Mouse (Mus musculus): ENCODE measurements around the gene 4933424G06Rik. TPM values are rescaled to one million over a fixed set of nuclear protein-coding genes. Genes with fewer than 3 reads are reported as not detected.

4933424G06Rik gene
- polyA plus RNA-seq, 1 experiment from 2014 or later, result not detected

DNA sequence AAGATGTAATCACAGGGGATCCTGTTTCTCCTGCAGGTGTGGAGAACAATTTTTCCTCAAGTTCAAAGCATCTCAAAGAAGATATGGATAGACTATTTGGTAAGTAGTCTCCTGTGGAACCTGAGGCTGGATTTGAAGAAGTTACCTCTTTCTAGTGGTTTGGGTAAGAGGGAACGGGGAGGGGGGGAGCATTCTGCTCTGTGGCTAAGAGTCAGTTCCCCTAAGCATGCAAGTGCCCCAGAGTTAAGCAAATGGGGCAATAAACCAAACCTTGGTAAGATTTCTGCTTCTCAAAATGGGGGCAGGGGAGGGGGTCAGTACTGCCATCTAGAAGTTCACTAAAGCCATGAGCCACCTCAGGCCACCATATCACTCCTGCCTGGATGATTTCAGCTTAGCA lies 8.8 kb downstream of the 4933424G06Rik start:
- Histone ChIP-seq H3K9ac (replicated peaks; ENCODE audit: low read depth, low read length) (no peak overlapping the region), H3K27ac (ENCODE audit: low read length) (no peak overlapping the region), H3K4me3 (ENCODE audit: low read depth, low read length) (no peak overlapping the region), H3K9me3 (ENCODE audit: control insufficient read depth, low read depth, low read length) (no peaks in the 10 kb centered on the region), H3K4me2 (replicated peaks; ENCODE audit: low read depth, low read length) (no peak overlapping the region), H3K27me3 (ENCODE audit: control insufficient read depth, insufficient read depth, low read length) (no peaks in the 10 kb centered on the region), H3K36me3 (ENCODE audit: control insufficient read depth, insufficient read depth, low read length) (no peaks in the 10 kb centered on the region), H3K4me1 (ENCODE audit: control insufficient read depth, insufficient read depth, low read length) (0 out of 2 replicates have a peak, but pooled peaks cover 3% of the 10 kb centered on the region)
- 79% methylated on average over 1 of the region's 1 CpGs for WGBS
- ATAC-seq (ENCODE audit: insufficient number of reproducible peaks, insufficient read depth, low FRiP score, low read depth), result no peak

DNA sequence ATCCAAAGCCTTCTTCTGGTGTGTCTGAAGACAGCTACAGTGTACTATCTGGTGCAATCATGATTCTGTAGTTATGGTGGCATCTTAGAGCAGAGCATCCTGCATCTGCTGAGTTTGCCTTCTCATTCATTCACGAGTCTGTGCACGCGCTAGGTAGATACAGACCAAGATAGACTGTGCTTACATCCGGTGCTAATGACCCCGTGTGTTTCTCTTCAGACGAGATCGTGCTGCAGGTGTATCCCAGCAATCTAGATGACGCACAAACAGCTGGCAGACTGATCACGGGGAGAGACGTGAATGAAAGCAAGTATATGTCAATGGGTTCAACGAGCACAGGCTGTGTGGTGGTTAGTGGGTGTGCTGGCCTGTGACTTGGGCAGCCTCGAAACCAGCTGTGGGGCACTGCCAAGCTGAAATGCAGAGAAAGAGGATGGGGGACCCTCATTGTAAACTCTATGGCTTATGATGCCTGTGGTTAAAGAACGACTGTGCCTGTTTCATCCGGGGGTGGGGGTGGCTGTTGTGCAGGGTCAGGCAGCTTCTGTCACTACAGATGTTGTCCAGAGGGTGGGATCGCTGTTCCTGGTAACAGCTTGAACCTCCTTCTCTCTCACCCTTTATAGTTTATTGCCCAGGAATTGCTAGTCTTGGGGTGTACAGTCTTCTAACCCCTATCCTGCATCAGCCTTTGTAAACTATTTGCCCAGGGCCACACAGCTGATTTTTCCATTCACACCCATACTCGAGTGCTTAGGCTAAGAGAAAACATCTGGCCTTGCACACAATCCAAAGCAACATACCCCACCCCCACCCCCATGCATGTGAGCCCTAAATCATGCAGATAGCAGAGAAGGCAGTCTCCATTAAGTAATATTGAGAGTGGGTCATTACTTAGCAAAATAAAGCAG lies 13.5 kb downstream of the 4933424G06Rik start:
- H3K4me1 ChIP-seq (ENCODE audit: control insufficient read depth, insufficient read depth, low read length), result 0 out of 2 replicates have a peak, but pooled peaks cover 5% of the 10 kb centered on the region
- H3K9ac ChIP-seq (replicated peaks; ENCODE audit: low read depth, low read length), result no peak overlapping the region
- no peak overlapping the region for H3K4me3 ChIP-seq (ENCODE audit: low read depth, low read length)
- no peaks in the 10 kb centered on the region for H3K27me3 ChIP-seq (ENCODE audit: control insufficient read depth, insufficient read depth, low read length)
- H3K9me3 ChIP-seq (ENCODE audit: control insufficient read depth, low read depth, low read length), result no peaks in the 10 kb centered on the region
- no peaks in the 10 kb centered on the region for H3K36me3 ChIP-seq (ENCODE audit: control insufficient read depth, insufficient read depth, low read length)
- no peak for ATAC-seq (ENCODE audit: insufficient number of reproducible peaks, insufficient read depth, low FRiP score, low read depth)
- 60% methylated on average over 16 of the region's 16 CpGs for WGBS
- no peak overlapping the region for H3K27ac ChIP-seq (ENCODE audit: low read length)
- H3K4me2 ChIP-seq (replicated peaks; ENCODE audit: low read depth, low read length), result no peak overlapping the region

- ATAC-seq (ENCODE audit: insufficient number of reproducible peaks, insufficient read depth, low FRiP score, low read depth), result no peak
- no peak overlapping the region for H3K9ac ChIP-seq (replicated peaks; ENCODE audit: low read depth, low read length)
- no peaks in the 10 kb centered on the region for H3K36me3 ChIP-seq (ENCODE audit: control insufficient read depth, insufficient read depth, low read length)
- H3K27ac ChIP-seq (ENCODE audit: low read length), result no peak overlapping the region
- H3K9me3 ChIP-seq (ENCODE audit: control insufficient read depth, low read depth, low read length), result no peaks in the 10 kb centered on the region
- no peak overlapping the region for H3K4me2 ChIP-seq (replicated peaks; ENCODE audit: low read depth, low read length)
- 69% methylated on average over 4 of the region's 4 CpGs for WGBS
- no peak overlapping the region for H3K4me3 ChIP-seq (ENCODE audit: low read depth, low read length)
- H3K4me1 ChIP-seq (ENCODE audit: control insufficient read depth, insufficient read depth, low read length), result 0 out of 2 replicates have a peak, but pooled peaks cover 5% of the 10 kb centered on the region
- H3K27me3 ChIP-seq (ENCODE audit: control insufficient read depth, insufficient read depth, low read length), result no peaks in the 10 kb centered on the region
Measured at GRCm38 (mm10) chr1:36724057-36724431, 14.1 kb downstream of the 4933424G06Rik start.

DNA sequence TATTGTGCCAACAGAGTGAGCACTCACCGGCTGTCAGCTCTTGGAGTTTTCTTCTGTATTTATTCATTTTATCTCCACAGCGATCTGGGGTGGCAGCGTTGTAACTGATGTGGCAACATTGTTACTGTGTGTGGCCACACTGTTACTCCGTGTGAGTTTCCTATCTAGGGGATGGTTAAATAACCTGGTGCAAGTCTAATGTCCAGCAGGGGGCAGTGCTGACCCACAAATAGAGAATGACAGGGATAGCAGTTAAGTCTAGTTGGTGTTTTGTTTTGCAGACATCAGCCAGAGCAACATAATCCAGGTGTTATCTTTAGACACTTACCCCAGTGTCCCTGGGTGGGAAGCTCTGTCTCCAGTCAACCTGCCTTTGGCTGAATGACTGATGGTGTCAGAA lies 27.4 kb downstream of the 4933424G06Rik start:
- Histone ChIP-seq H3K4me3 (ENCODE audit: low read depth, low read length) (no peak overlapping the region), H3K4me2 (replicated peaks; ENCODE audit: low read depth, low read length) (no peak overlapping the region), H3K36me3 (ENCODE audit: control insufficient read depth, insufficient read depth, low read length) (no peaks in the 10 kb centered on the region), H3K27me3 (ENCODE audit: control insufficient read depth, insufficient read depth, low read length) (no peaks in the 10 kb centered on the region), H3K9me3 (ENCODE audit: control insufficient read depth, low read depth, low read length) (no peaks in the 10 kb centered on the region), H3K4me1 (ENCODE audit: control insufficient read depth, insufficient read depth, low read length) (no peaks in the 10 kb centered on the region), H3K9ac (replicated peaks; ENCODE audit: low read depth, low read length) (no peak overlapping the region), H3K27ac (ENCODE audit: low read length) (no peak overlapping the region)
- 12% methylated on average over 4 of the region's 4 CpGs for WGBS
- ATAC-seq (ENCODE audit: insufficient number of reproducible peaks, insufficient read depth, low FRiP score, low read depth), result no peak

GRCm38 (mm10) chr1:36739231-36739630 lies 29.3 kb downstream of the 4933424G06Rik start:
- WGBS, result 78% methylated on average over 5 of the region's 5 CpGs

GRCm38 (mm10) chr1:36743046-36743445 lies 33.1 kb downstream of the 4933424G06Rik start:
- H3K9ac ChIP-seq (replicated peaks; ENCODE audit: low read depth, low read length), result no peak overlapping the region
- H3K9me3 ChIP-seq (ENCODE audit: control insufficient read depth, low read depth, low read length), result no peaks in the 10 kb centered on the region
- ATAC-seq (ENCODE audit: insufficient number of reproducible peaks, insufficient read depth, low FRiP score, low read depth), result no peak
- H3K27ac ChIP-seq (ENCODE audit: low read length), result no peak overlapping the region
- no peak overlapping the region for H3K4me2 ChIP-seq (replicated peaks; ENCODE audit: low read depth, low read length)
- H3K4me3 ChIP-seq (ENCODE audit: low read depth, low read length), result no peak overlapping the region
- no peaks in the 10 kb centered on the region for H3K27me3 ChIP-seq (ENCODE audit: control insufficient read depth, insufficient read depth, low read length)
- WGBS, result 72% methylated on average over 9 of the region's 9 CpGs
- no peaks in the 10 kb centered on the region for H3K36me3 ChIP-seq (ENCODE audit: control insufficient read depth, insufficient read depth, low read length)
- H3K4me1 ChIP-seq (ENCODE audit: control insufficient read depth, insufficient read depth, low read length), result no peaks in the 10 kb centered on the region

More at GRCm38 (mm10) chr1:36739231-36739630, 29.3 kb downstream of the 4933424G06Rik start:
- Histone ChIP-seq H3K9me3 (ENCODE audit: control insufficient read depth, low read depth, low read length) (no peaks in the 10 kb centered on the region), H3K4me1 (ENCODE audit: control insufficient read depth, insufficient read depth, low read length) (no peaks in the 10 kb centered on the region), H3K27ac (ENCODE audit: low read length) (no peak overlapping the region), H3K4me3 (ENCODE audit: low read depth, low read length) (no peak overlapping the region), H3K36me3 (ENCODE audit: control insufficient read depth, insufficient read depth, low read length) (no peaks in the 10 kb centered on the region), H3K4me2 (replicated peaks; ENCODE audit: low read depth, low read length) (no peak overlapping the region), H3K9ac (replicated peaks; ENCODE audit: low read depth, low read length) (no peak overlapping the region), H3K27me3 (ENCODE audit: control insufficient read depth, insufficient read depth, low read length) (no peaks in the 10 kb centered on the region)
- no peak for ATAC-seq (ENCODE audit: insufficient number of reproducible peaks, insufficient read depth, low FRiP score, low read depth)

DNA sequence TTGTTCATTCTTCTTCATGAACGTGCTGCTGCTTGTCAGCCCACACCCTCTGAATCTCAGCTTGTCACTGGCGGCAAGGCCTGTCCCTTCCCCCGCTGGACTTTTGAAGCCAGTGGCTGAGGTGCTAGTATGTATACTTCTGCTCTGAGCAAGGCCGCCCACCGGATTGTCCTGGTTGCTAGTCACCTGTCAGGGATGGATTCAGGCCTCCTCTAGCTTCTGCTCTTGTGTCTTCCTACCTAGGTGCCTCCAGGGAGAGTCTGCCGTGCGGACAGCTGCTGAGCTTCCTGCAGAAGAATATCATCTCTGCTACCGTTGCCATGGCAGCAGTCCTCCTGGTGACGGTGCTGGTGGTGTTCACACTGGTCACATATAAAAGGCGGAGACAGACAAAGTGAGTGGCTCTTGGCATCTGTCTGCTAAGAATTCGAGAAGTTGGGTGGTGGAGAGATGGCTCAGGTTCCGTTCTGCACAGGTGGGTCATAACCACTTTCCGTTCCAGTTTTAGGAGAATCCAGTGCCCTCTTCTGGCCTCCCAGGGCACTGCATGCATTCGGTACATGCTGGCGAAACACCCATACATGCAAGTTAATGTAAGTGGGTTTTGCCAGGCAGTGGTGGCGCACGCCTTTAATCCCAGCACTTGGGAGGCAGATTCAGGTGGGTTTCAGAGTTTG lies 34.5 kb downstream of the 4933424G06Rik start:
- H3K36me3 ChIP-seq (ENCODE audit: control insufficient read depth, insufficient read depth, low read length), result no peaks in the 10 kb centered on the region
- WGBS, result 25% methylated on average over 17 of the region's 17 CpGs
- no peak for ATAC-seq (ENCODE audit: insufficient number of reproducible peaks, insufficient read depth, low FRiP score, low read depth)

DNA sequence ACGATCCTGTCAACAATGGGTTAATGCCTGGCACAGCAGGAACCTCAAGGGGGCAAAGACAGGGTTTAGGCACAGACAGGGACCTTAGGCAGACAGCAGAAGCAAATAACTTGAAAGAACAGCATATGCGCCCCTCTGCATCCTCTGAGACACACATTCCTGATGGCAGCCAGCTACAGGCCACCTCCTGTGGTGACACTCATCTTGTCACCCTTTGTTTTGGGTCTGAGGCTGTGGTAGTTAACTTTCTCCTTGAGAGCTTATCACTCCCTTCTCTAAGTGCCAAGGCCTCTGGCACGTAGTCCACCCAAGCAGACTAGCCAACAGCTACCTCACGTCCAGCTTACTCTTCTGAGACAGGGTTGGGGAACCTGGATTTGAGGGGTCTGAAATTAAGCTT lies 35.7 kb downstream of the 4933424G06Rik start:
- no peak overlapping the region for H3K4me3 ChIP-seq (ENCODE audit: low read depth, low read length)
- H3K4me1 ChIP-seq (ENCODE audit: control insufficient read depth, insufficient read depth, low read length), result no peaks in the 10 kb centered on the region
- H3K9ac ChIP-seq (replicated peaks; ENCODE audit: low read depth, low read length), result no peak overlapping the region
- H3K9me3 ChIP-seq (ENCODE audit: control insufficient read depth, low read depth, low read length), result no peaks in the 10 kb centered on the region
- no peak overlapping the region for H3K27ac ChIP-seq (ENCODE audit: low read length)
- 62% methylated on average over 4 of the region's 4 CpGs for WGBS
- H3K27me3 ChIP-seq (ENCODE audit: control insufficient read depth, insufficient read depth, low read length), result no peaks in the 10 kb centered on the region
- no peak for ATAC-seq (ENCODE audit: insufficient number of reproducible peaks, insufficient read depth, low FRiP score, low read depth)
- H3K4me2 ChIP-seq (replicated peaks; ENCODE audit: low read depth, low read length), result no peak overlapping the region
- no peaks in the 10 kb centered on the region for H3K36me3 ChIP-seq (ENCODE audit: control insufficient read depth, insufficient read depth, low read length)

More for the DNA sequence above, 34.5 kb downstream of the 4933424G06Rik start:
- H3K27ac ChIP-seq (ENCODE audit: low read length), result no peak overlapping the region
- H3K27me3 ChIP-seq (ENCODE audit: control insufficient read depth, insufficient read depth, low read length), result no peaks in the 10 kb centered on the region
- 0 out of 2 replicates have a peak overlapping the region, but pooled peaks have one; percentile 2 for H3K4me3 ChIP-seq (ENCODE audit: low read depth, low read length)
- H3K9ac ChIP-seq (replicated peaks; ENCODE audit: low read depth, low read length), result no peak overlapping the region
- H3K4me1 ChIP-seq (ENCODE audit: control insufficient read depth, insufficient read depth, low read length), result no peaks in the 10 kb centered on the region
- H3K9me3 ChIP-seq (ENCODE audit: control insufficient read depth, low read depth, low read length), result no peaks in the 10 kb centered on the region
- H3K4me2 ChIP-seq (replicated peaks; ENCODE audit: low read depth, low read length), result peak overlapping the region; percentile 33
